Mouse (Mus musculus): ENCODE measurements around the gene Gpr4.

DNA sequence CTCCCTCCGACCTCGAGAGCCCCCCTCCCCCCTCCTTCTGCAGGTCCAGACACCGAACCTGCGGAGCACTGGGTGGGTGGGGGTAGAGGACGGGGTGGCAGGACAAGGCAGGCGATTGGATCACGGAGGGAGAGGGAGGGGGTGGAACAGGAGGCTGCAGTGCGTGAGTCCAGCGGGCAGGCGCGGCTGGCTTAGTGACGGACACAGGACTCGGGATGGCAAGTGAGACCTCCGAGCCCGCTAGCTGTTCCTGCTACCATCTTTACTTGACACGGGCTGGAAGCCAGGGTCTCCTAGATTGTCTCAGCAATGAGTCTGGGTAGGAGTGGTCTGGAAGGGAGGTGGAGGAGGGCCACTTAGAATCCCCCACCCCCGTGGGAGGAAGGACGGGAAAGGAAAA is 34.3 kb upstream of the Gpr4 start:
- TF ChIP-seq CTCF (IDR thresholded peaks at IDR 0.05 in 2 of 3, conservative IDR thresholded peaks at IDR 0.05 in 1 of 3; ENCODE audit: control insufficient read depth in 1 of 3, insufficient read depth in 1 of 3, low read depth in 2 of 3, low read length in 3 of 3, poor library complexity in 1 of 3, severe bottlenecking in 1 of 3): no peak
- TF ChIP-seq TAL1 (IDR thresholded peaks at IDR 0.05; ENCODE audit: low read length): no peak
- no peak for TF ChIP-seq POLR2A (IDR thresholded peaks at IDR 0.05; ENCODE audit: control insufficient read depth in 1 of 2, insufficient read depth in 1 of 2, low read depth in 1 of 2, low read length in 2 of 2, poor library complexity in 1 of 2)
- no peak for TF ChIP-seq RCOR1 (IDR thresholded peaks at IDR 0.05; ENCODE audit: low read depth, low read length)
